Mouse (Mus musculus): Measurements from ENCODE around the gene Lcor.

Lcor gene

GRCm38 (mm10) chr19:41482190-41482908 is at the start of gene Lcor:
TSS of gene Lcor (plus strand) at chr19:41482637.
- peak; percentile 68 to 77 for DNase-seq (ENCODE audit: low read depth in 2 of 2, low spot score in 2 of 2)

- no peak for DNase-seq (ENCODE audit: low read depth in 2 of 2, low spot score in 2 of 2)
Observed at GRCm38 (mm10) chr19:41435366-41435765, 47.1 kb upstream of the Lcor start.

GRCm38 (mm10) chr19:41436461-41436860 is 46.0 kb upstream of the Lcor start:
- peak in 1 of 2 experiments; percentile 7 for DNase-seq (ENCODE audit: low read depth in 2 of 2, low spot score in 2 of 2)

GRCm38 (mm10) chr19:41438953-41439352 is 43.5 kb upstream of the Lcor start:
- DNase-seq (ENCODE audit: low read depth in 2 of 2, low spot score in 2 of 2): no peak

GRCm38 (mm10) chr19:41441446-41441845 is 41.0 kb upstream of the Lcor start:
- DNase-seq (ENCODE audit: low read depth in 2 of 2, low spot score in 2 of 2): no peak

GRCm38 (mm10) chr19:41441911-41442607 is 40.4 kb upstream of the Lcor start:
- peak in 1 of 2 experiments; percentile 0 for DNase-seq (ENCODE audit: low read depth in 2 of 2, low spot score in 2 of 2)

- peak; percentile 64 to 70 for DNase-seq (ENCODE audit: low read depth in 2 of 2, low spot score in 2 of 2)
Observed at GRCm38 (mm10) chr19:41442608-41442969, 39.8 kb upstream of the Lcor start.

GRCm38 (mm10) chr19:41444491-41444890 is 37.9 kb upstream of the Lcor start:
- no peak for DNase-seq (ENCODE audit: low read depth in 2 of 2, low spot score in 2 of 2)

- no peak for DNase-seq (ENCODE audit: low read depth in 2 of 2, low spot score in 2 of 2)
Observed at GRCm38 (mm10) chr19:41445013-41445610, 37.3 kb upstream of the Lcor start.

GRCm38 (mm10) chr19:41445723-41446122 is 36.7 kb upstream of the Lcor start:
- no peak for DNase-seq (ENCODE audit: low read depth in 2 of 2, low spot score in 2 of 2)

GRCm38 (mm10) chr19:41447166-41447565 is 35.3 kb upstream of the Lcor start:
- no peak for DNase-seq (ENCODE audit: low read depth in 2 of 2, low spot score in 2 of 2)

GRCm38 (mm10) chr19:41447760-41448159 is 34.7 kb upstream of the Lcor start:
- DNase-seq (ENCODE audit: low read depth in 2 of 2, low spot score in 2 of 2): no peak

- DNase-seq (ENCODE audit: low read depth in 2 of 2, low spot score in 2 of 2): no peak
Observed at GRCm38 (mm10) chr19:41449415-41450075, 32.9 kb upstream of the Lcor start.

GRCm38 (mm10) chr19:41452166-41452565 is 30.3 kb upstream of the Lcor start:
- DNase-seq (ENCODE audit: low read depth in 2 of 2, low spot score in 2 of 2): no peak

GRCm38 (mm10) chr19:41454601-41455000 is 27.8 kb upstream of the Lcor start:
- no peak for DNase-seq (ENCODE audit: low read depth in 2 of 2, low spot score in 2 of 2)

- DNase-seq (ENCODE audit: low read depth in 2 of 2, low spot score in 2 of 2): no peak
Observed at GRCm38 (mm10) chr19:41455091-41455626, 27.3 kb upstream of the Lcor start.

- DNase-seq (ENCODE audit: low read depth in 2 of 2, low spot score in 2 of 2): no peak
Observed at GRCm38 (mm10) chr19:41457181-41457580, 25.3 kb upstream of the Lcor start.

- DNase-seq (ENCODE audit: low read depth in 2 of 2, low spot score in 2 of 2): no peak
Observed at GRCm38 (mm10) chr19:41462166-41462735, 20.2 kb upstream of the Lcor start.

- no peak for DNase-seq (ENCODE audit: low read depth in 2 of 2, low spot score in 2 of 2)
Observed at GRCm38 (mm10) chr19:41463841-41464240, 18.6 kb upstream of the Lcor start.

GRCm38 (mm10) chr19:41466475-41466874 is 16.0 kb upstream of the Lcor start:
- DNase-seq (ENCODE audit: low read depth in 2 of 2, low spot score in 2 of 2): no peak

GRCm38 (mm10) chr19:41473566-41474135 is 8.8 kb upstream of the Lcor start:
- no peak for DNase-seq (ENCODE audit: low read depth in 2 of 2, low spot score in 2 of 2)
